Mouse (Mus musculus): Measurements from ENCODE around the gene Sit1. TPM values are rescaled to one million over a fixed set of nuclear protein-coding genes. Genes with fewer than 3 reads are reported as not detected.

Sit1 gene
- polyA plus RNA-seq (2014; fragmentation: Illumina TruSeq; extraction: RNeasy Lipid Tissue Mini Kit (QIAGEN cat#74804); ENCODE audit: low read depth, low replicate concordance) = not detected

DNA sequence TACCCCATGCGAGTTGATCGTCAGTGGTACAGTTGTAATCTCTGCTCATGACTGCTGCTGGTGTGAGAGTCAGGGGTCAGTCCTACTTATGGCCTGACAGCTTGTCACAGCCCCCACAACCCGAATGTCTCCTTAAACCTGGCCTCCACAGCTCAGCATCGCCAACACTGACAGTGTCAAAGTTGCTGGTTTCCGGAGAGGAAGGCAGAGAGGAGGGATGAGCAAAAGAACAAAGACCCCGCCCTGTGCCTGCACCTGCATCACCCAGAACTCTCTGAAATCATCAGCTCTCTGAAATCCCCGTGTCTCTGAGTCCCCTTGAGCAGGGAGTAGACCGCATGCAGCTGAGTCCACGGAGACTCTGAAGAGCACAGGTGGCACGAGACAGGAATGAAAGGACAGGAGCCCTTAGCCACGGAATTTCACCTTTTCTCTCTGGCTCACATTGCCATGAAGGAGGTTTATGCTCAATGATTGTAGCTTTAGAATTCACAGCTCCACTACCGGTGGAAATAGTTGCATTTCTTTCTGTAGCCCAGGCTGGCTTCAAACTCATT lies at the start of gene Sit1:
TSS of gene Sit1 (minus strand) at position 200 of the 557 bp plus-strand sequence.

DNA sequence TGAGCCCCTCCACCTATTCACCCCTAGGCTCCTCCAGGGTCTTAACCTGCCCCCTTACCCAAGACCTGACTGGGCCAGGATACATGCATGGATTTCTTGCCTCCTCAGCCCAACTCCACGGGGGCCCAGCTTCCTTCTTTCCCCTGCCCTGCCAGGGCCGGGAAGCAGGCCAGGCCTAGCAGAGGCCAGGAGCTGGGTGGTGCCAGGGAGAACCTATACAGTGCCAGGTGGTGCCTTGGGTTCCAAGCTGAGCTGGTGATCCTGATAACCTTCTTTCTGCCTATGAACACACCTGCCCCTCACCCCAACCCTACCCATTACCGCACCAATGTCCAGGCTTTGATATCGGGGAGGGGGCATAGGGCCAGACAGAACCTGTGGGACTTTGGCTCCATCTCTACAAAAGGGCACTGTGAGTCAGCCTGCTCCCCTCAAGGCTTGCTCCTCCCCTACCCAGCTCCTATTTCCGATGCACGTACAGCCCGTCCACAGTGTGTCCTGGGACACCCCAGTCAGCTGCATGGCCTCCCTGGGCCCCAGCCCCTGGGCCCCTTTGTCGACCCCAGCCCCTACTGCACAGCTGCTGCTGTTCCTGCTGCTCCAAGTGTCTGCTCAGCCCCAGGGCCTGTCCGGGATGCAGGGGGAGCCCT lies 23.1 kb upstream of the Sit1 start, which contains the start of gene Car9:
TSS of gene Car9 (plus strand) at position 431 of the 650 bp plus-strand sequence.

DNA sequence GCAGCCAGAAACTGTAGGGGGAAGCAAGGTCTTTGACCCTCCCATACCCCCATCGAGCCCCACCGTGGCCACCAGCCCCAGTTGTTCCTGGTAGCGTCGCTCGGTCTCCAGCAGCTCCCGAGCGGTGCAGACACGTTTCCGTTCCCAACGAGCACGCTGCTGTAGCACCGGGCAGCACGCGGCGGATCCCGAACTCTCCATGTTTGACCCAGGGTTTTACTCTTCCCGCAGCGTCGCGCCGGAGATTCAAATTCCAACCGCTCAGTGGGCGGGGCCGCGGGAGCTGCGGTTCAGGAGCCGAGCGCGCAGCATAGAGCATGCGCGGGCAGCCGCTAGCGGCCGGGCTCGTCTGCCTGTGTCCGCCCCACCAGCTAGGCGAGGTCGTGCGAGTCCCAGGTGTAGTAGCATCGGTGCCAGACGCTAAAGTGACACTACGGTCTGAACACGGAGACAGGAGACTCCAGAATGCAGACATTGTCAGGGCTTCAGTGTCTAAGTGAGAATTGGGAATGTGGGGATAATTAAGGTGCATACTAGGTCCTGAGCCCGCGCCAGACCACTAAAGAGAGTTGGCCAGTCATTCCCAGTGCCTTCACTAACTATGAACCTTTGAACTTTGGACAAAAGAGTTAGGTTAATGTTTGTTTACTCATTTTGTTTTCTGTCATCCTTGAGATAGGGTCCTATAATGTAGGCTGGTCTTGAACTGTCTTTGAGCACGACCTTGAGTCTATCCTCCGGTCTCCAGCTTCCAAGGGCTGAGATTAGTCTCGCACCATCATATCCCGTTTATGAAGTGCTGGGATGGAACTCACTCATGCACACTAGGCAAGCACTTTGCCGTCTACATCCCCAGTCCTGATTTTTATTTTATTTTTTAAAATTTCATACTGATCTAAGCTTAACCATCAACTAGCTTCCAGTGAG lies 16.1 kb upstream of the Sit1 start, which contains the start of gene Arhgef39:
TSS of gene Arhgef39 (minus strand) at position 289 of the 927 bp plus-strand sequence.

DNA sequence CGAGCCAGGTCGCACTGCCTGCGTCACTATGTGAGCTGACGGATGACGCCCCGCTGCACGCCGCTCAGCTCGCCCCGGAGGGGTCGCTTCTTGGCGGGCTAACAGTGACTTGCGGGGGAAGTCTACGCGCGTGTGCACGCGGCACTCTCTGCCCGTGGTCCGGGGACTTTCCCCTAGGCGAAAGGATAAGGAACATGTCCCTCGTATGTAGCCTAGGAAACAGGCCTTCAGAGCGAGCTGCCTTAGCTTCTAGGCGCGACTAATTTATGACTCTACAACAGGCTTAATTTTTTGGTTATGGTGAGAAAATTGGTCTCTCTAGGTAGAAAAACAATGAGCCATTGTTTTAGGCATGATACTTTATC lies 9.3 kb upstream of the Sit1 start, which contains the start of gene Ccdc107:
TSS of gene Ccdc107 (plus strand) at position 80 of the 365 bp plus-strand sequence.

DNA sequence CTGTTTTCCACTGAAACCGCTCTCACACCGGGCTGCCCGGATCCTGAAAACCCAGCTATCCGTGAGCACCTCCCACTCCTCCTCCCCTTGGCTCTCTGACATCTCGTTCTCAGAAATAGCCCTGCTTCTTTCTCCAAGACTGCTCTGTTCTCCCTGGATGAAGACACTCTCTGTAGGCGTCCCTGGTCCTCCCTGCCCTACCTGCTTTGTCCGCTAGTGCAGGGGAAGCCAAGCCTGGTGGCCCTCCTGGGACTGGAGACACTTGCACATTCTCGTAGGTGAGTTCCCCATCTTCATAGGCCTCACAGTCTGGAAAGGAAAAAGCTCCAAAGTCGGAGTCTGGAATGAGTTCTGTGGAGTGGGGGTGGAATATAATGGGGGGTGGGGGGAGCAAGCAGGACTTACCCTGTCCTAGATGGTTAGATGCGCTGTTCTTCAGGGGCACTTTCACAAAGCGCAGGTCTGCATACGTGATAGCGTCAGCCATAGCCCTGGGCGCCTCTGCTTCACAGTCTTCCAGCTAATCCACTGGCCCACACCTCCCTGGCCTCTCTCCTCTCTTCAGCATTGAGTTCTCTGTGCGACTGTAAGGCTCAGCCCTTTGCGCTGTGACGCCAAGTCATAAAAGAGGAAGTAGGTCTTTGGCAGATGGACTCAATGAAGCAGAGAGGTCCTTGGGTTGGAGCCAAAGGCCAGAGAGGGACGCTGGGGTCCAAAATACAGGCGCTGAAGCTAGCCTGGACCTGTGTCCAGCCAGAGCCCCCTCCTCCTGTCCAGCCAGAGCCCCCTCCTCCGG lies 29.3 kb downstream of the Sit1 start, which contains the start of gene Cd72:
TSS of gene Cd72 (minus strand) at position 588 of the 796 bp plus-strand sequence.

DNA sequence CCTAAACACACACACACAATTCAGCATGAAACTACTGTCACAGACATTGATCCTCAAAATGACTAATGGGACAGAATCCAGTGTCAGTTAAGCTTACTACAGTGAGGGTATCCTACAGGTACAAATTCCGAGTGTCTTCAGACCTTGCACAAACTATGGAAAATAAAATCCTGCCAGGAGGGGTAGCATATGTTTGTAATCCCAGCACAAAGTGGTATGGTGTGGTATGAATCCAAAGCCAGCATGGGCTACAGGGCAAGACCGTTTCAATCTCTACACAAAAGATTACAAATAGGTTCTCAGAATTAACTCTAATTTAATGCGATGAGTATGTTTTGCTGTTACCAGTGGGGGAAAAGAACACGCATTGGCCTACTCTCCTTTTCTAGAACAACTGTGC lies 41.9 kb downstream of the Sit1 start, which contains the start of gene Tesk1:
TSS of gene Tesk1 (plus strand) at position 301 of the 400 bp plus-strand sequence.

Other genes starting within 250 kb of the Sit1 start
- gene Atp8b5, start 216.6 kb downstream of the Sit1 start, polyA plus RNA-seq (2014; fragmentation: Illumina TruSeq; extraction: RNeasy Lipid Tissue Mini Kit (QIAGEN cat#74804); ENCODE audit: low read depth, low replicate concordance) = 0.35 TPM
- gene Rusc2, start 101.8 kb downstream of the Sit1 start, polyA plus RNA-seq (2014; fragmentation: Illumina TruSeq; extraction: RNeasy Lipid Tissue Mini Kit (QIAGEN cat#74804); ENCODE audit: low read depth, low replicate concordance) = 0.87 TPM
- gene Fam166b, start 54.6 kb downstream of the Sit1 start, polyA plus RNA-seq (2014; fragmentation: Illumina TruSeq; extraction: RNeasy Lipid Tissue Mini Kit (QIAGEN cat#74804); ENCODE audit: low read depth, low replicate concordance) = not detected
- 0.58 TPM for gene Tesk1, start 41.8 kb downstream of the Sit1 start, polyA plus RNA-seq (2014; fragmentation: Illumina TruSeq; extraction: RNeasy Lipid Tissue Mini Kit (QIAGEN cat#74804); ENCODE audit: low read depth, low replicate concordance)
- 1.6 TPM for gene Cd72, start 29.1 kb downstream of the Sit1 start, polyA plus RNA-seq (2014; fragmentation: Illumina TruSeq; extraction: RNeasy Lipid Tissue Mini Kit (QIAGEN cat#74804); ENCODE audit: low read depth, low replicate concordance)
- gene Ccdc107, start 9.2 kb upstream of the Sit1 start, polyA plus RNA-seq (2014; fragmentation: Illumina TruSeq; extraction: RNeasy Lipid Tissue Mini Kit (QIAGEN cat#74804); ENCODE audit: low read depth, low replicate concordance) = 10.8 TPM
- gene Arhgef39, start 16.0 kb upstream of the Sit1 start, polyA plus RNA-seq (2014; fragmentation: Illumina TruSeq; extraction: RNeasy Lipid Tissue Mini Kit (QIAGEN cat#74804); ENCODE audit: low read depth, low replicate concordance) = 1.4 TPM
- gene Car9, start 23.2 kb upstream of the Sit1 start, polyA plus RNA-seq (2014; fragmentation: Illumina TruSeq; extraction: RNeasy Lipid Tissue Mini Kit (QIAGEN cat#74804); ENCODE audit: low read depth, low replicate concordance) = not detected
- 13.8 TPM for gene Tpm2, start 40.0 kb upstream of the Sit1 start, polyA plus RNA-seq (2014; fragmentation: Illumina TruSeq; extraction: RNeasy Lipid Tissue Mini Kit (QIAGEN cat#74804); ENCODE audit: low read depth, low replicate concordance)
- gene Creb3, start 78.6 kb upstream of the Sit1 start, polyA plus RNA-seq (2014; fragmentation: Illumina TruSeq; extraction: RNeasy Lipid Tissue Mini Kit (QIAGEN cat#74804); ENCODE audit: low read depth, low replicate concordance) = 30.6 TPM
- gene Tln1, start 79.0 kb upstream of the Sit1 start, polyA plus RNA-seq (2014; fragmentation: Illumina TruSeq; extraction: RNeasy Lipid Tissue Mini Kit (QIAGEN cat#74804); ENCODE audit: low read depth, low replicate concordance) = 297 TPM
- 3.9 TPM for gene Rgp1, start 95.0 kb upstream of the Sit1 start, polyA plus RNA-seq (2014; fragmentation: Illumina TruSeq; extraction: RNeasy Lipid Tissue Mini Kit (QIAGEN cat#74804); ENCODE audit: low read depth, low replicate concordance)
- gene Gba2, start 95.1 kb upstream of the Sit1 start, polyA plus RNA-seq (2014; fragmentation: Illumina TruSeq; extraction: RNeasy Lipid Tissue Mini Kit (QIAGEN cat#74804); ENCODE audit: low read depth, low replicate concordance) = 2.4 TPM
- gene Msmp, start 100.8 kb upstream of the Sit1 start, polyA plus RNA-seq (2014; fragmentation: Illumina TruSeq; extraction: RNeasy Lipid Tissue Mini Kit (QIAGEN cat#74804); ENCODE audit: low read depth, low replicate concordance) = not detected
- 9.6 TPM for gene Npr2, start 148.2 kb upstream of the Sit1 start, polyA plus RNA-seq (2014; fragmentation: Illumina TruSeq; extraction: RNeasy Lipid Tissue Mini Kit (QIAGEN cat#74804); ENCODE audit: low read depth, low replicate concordance)
- not detected for gene Spag8, start 169.9 kb upstream of the Sit1 start, polyA plus RNA-seq (2014; fragmentation: Illumina TruSeq; extraction: RNeasy Lipid Tissue Mini Kit (QIAGEN cat#74804); ENCODE audit: low read depth, low replicate concordance)
- gene Hint2, start 172.7 kb upstream of the Sit1 start, polyA plus RNA-seq (2014; fragmentation: Illumina TruSeq; extraction: RNeasy Lipid Tissue Mini Kit (QIAGEN cat#74804); ENCODE audit: low read depth, low replicate concordance) = 3.3 TPM
- gene Tmem8b, start 185.2 kb upstream of the Sit1 start, polyA plus RNA-seq (2014; fragmentation: Illumina TruSeq; extraction: RNeasy Lipid Tissue Mini Kit (QIAGEN cat#74804); ENCODE audit: low read depth, low replicate concordance) = 2.6 TPM
- 0.17 TPM for gene Fam221b, start 185.4 kb upstream of the Sit1 start, polyA plus RNA-seq (2014; fragmentation: Illumina TruSeq; extraction: RNeasy Lipid Tissue Mini Kit (QIAGEN cat#74804); ENCODE audit: low read depth, low replicate concordance)
- not detected for gene Olfr70, start 217.1 kb upstream of the Sit1 start, polyA plus RNA-seq (2014; fragmentation: Illumina TruSeq; extraction: RNeasy Lipid Tissue Mini Kit (QIAGEN cat#74804); ENCODE audit: low read depth, low replicate concordance)
- gene Olfr71, start 226.5 kb upstream of the Sit1 start, polyA plus RNA-seq (2014; fragmentation: Illumina TruSeq; extraction: RNeasy Lipid Tissue Mini Kit (QIAGEN cat#74804); ENCODE audit: low read depth, low replicate concordance) = not detected
- not detected for gene Hrct1, start 243.5 kb upstream of the Sit1 start, polyA plus RNA-seq (2014; fragmentation: Illumina TruSeq; extraction: RNeasy Lipid Tissue Mini Kit (QIAGEN cat#74804); ENCODE audit: low read depth, low replicate concordance)
- 0.87 TPM for gene Spaar, start 246.3 kb upstream of the Sit1 start, polyA plus RNA-seq (2014; fragmentation: Illumina TruSeq; extraction: RNeasy Lipid Tissue Mini Kit (QIAGEN cat#74804); ENCODE audit: low read depth, low replicate concordance)

Data from adrenal gland, adult 10 weeks (tissue).